Mouse (Mus musculus): ENCODE measurements around the gene Trpc4ap.

DNA sequence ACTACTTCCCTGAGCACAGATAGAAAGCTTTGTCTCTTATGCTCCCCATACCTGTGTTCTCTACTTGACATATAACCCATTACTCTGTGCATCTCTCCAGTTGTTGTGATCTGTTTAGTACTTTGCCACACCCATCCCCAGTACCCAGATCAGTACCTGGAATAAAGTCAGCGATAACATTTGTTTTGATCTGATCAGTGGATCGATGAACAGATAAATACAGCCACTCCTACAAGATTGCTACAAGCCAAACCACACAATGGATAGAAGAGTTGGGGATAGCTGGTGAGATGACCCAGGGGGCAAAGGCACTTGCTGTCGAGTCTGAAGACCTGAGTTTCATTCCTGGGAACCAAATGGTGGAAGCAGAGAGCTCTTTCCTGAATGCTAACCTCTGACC is 3.1 kb upstream of the Trpc4ap start:
- TF ChIP-seq CTCF (IDR thresholded peaks at IDR 0.05; ENCODE audit: insufficient read depth, low read depth, low read length) (no peak), POLR2A (IDR thresholded peaks at IDR 0.05; ENCODE audit: insufficient read depth, low read depth, low read length) (no peak)
